Mouse (Mus musculus) c-Kit-positive CD71-positive TER-119-negative erythroid progenitor cells, embryonic 14.5 days (primary cell): ENCODE results near the gene Tmem177.

Experiments used
- DNase-seq: peaks from one replicate; pipeline ENCODE4 v3.0.0-alpha.2; 2013; ENCODE audit warnings: low read depth

Gene Tmem177

GRCm38 (mm10) chr1:119889347-119889746 lies 23.7 kb downstream of the Tmem177 start:
- DNase-seq, result no peak

GRCm38 (mm10) chr1:119886320-119886719 lies 26.7 kb downstream of the Tmem177 start:
- DNase-seq, result no peak

GRCm38 (mm10) chr1:119884272-119884671 lies 28.7 kb downstream of the Tmem177 start:
- DNase-seq, result no peak

- no peak for DNase-seq
These were observed 34.1 kb downstream of the Tmem177 start for GRCm38 (mm10) chr1:119878909-119879308.

GRCm38 (mm10) chr1:119877469-119877868 lies 35.5 kb downstream of the Tmem177 start:
- no peak for DNase-seq

- no peak for DNase-seq
These were observed 44.4 kb downstream of the Tmem177 start for GRCm38 (mm10) chr1:119868395-119869161.

GRCm38 (mm10) chr1:119867300-119867699 lies 45.7 kb downstream of the Tmem177 start:
- no peak for DNase-seq

GRCm38 (mm10) chr1:119865311-119865710 lies 47.7 kb downstream of the Tmem177 start:
- no peak for DNase-seq

GRCm38 (mm10) chr1:119863507-119864296 lies 49.3 kb downstream of the Tmem177 start:
- no peak for DNase-seq

GRCm38 (mm10) chr1:119859566-119859965 lies 53.4 kb downstream of the Tmem177 start:
- DNase-seq, result no peak
